Mouse (Mus musculus) hindbrain, postnatal 0 days (tissue): ENCODE data around the gene Rapgef2. TPM values are rescaled to one million over a fixed set of nuclear protein-coding genes. Genes with fewer than 3 reads are reported as not detected.
"Not testable (repeated sequence)": the region's sequence is repeated elsewhere in the genome, so short reads cannot be mapped to it uniquely, and the experiment has no call there.

Experiments used
- ATAC-seq: fragments of 200-750 bp; cut with Nextera tagmentation; 2 replicates; pipeline ENCODE4 v1.8.0; 2017; ENCODE audit warnings: mild to moderate bottlenecking, moderate TSS enrichment, moderate library complexity
- DNase-seq: peaks from one replicate; pipeline ENCODE4 v3.0.0-alpha.2; 2015; ENCODE audit warnings: low spot score
- H3K27ac ChIP-seq: fragments of 300-500 bp; sonication (generic); 2 replicates; pipeline ENCODE4 v1.5.1; 2014; ENCODE audit warnings: mild to moderate bottlenecking
- H3K27me3 ChIP-seq: fragments of 300-500 bp; sonication (generic); 2 replicates; pipeline ENCODE4 v1.6.1; 2014; ENCODE audit warnings: low read length, mixed read lengths; ENCODE audit not compliant: insufficient read depth
- H3K36me3 ChIP-seq: fragments of 300-500 bp; sonication (generic); 2 replicates; pipeline ENCODE4 v1.6.1; 2014; ENCODE audit warnings: low read length, mixed read lengths; ENCODE audit not compliant: insufficient read depth
- H3K4me1 ChIP-seq: fragments of 300-500 bp; sonication (generic); 2 replicates; pipeline ENCODE4 v1.6.1; 2014; ENCODE audit warnings: antibody characterized with exemption, low read length, mixed read lengths; ENCODE audit not compliant: insufficient read depth
- H3K4me2 ChIP-seq: fragments of 300-500 bp; sonication (generic); 2 replicates; pipeline ENCODE4 v1.6.1; 2014; ENCODE audit warnings: low read depth, mild to moderate bottlenecking, low read length, moderate library complexity, mixed read lengths
- H3K4me3 ChIP-seq: fragments of 300-500 bp; sonication (generic); 2 replicates; pipeline ENCODE4 v1.5.1; 2014; ENCODE audit warnings: low read length
- H3K9ac ChIP-seq: fragments of 300-500 bp; sonication (generic); replicated peaks from 2 replicates; pipeline ENCODE4 v1.6.1; 2014; ENCODE audit warnings: mild to moderate bottlenecking, low read length, moderate library complexity, mixed read lengths
- H3K9me3 ChIP-seq: fragments of 300-500 bp; sonication (generic); 2 replicates; pipeline ENCODE4 v1.6.1; 2016; ENCODE audit warnings: low read length, mixed read lengths
- CTCF ChIP-seq: IDR thresholded peaks from 2 replicates; pipeline ENCODE4 v1.5.1; 2016; ENCODE audit warnings: antibody characterized with exemption, control low read depth, low read depth
- WGBS: fragments of 180-500 bp; shearing (Covaris S2); extraction: QIAGEN DNeasy Blood & Tissue Kit; methylation state at CpG from one replicate; pipeline ENCODE4 v1.1.7; 2014; 5-methylcytosine and 5-hydroxymethylcytosine counted together
- polyA plus RNA-seq: library from polyadenylated mRNA; unstranded; fragments of >200 nt; fragmentation: Nextera tagmentation; extraction: Ambion mirVana; gene quantifications from 2 replicates; pipeline ENCODE4 v1.2.1, GENCODE M21; 2015
- total RNA-seq: library from RNA; depleted of rRNA; stranded (reverse); fragments of >200 nt; gene quantifications from 2 replicates; pipeline ENCODE4 v1.2.3, GENCODE M21; 2014

Rapgef2 gene
- total and polyA plus RNA-seq, 2 experiments from 2014 or later, result 8.8 to 49.8 TPM

DNA sequence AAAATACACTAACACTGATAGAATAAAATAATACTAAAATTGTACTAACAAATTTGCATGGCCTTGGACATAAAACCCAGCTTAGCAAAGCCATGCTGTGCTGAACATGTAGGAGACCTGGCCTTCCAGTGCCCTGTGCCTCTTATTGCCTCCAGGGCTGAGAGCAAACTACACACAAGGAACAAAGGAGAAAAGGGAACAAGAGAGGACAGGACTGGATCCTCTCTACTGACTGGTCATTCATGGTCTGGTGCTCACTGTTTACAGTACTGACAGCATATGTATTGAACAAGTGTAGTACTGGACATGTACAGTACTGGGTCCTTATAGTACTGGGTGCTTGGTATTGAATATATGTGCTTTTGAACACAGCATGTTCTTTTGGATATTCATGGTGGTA is 58.0 kb downstream of the Rapgef2 start:
- TF ChIP-seq CTCF, result no peak
- ATAC-seq, result no peak

DNA sequence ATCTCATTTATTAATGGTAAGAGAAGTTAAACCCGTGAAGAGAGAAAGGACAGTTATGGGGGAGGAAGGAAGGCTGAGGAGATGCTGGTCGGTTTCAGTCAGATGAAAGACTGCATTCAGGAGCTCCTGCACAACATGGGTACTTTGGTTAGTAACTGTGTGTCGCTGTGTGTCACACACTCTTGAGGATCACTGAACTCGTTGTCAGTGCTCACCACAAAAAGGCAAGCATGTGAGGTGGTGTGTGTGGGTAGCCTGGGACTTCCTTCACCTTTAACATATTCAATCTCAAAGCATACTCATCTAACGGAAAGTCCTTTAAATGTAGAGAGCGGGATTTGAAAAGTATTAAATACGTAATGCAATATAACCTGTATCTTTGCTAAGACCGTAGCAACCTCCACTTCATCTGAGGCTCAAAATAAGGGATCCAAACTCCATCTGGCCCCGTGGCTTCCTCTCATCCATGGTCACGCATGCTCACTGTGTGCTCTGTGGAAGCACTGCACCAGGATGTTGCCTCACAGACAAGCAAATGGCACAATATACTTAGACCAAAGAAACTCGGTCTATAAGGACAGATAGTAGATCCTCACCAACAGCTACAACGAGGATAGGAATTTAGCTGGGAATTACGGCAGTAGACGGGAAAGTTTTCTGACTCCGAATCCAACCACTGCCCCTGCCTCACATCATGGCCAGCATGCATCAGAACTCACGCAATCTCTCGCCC is 58.8 kb downstream of the Rapgef2 start:
- H3K4me1 ChIP-seq, result peaks cover 3% of the 10 kb centered on the region; the same call in 1 of the 2 replicates
- H3K4me3 ChIP-seq, result no peak overlapping the region
- H3K4me2 ChIP-seq, result no peak overlapping the region
- ATAC-seq, result no peak
- no peak for TF ChIP-seq CTCF
- H3K27ac ChIP-seq, result no peak overlapping the region
- H3K36me3 ChIP-seq, result no peaks in the 10 kb centered on the region
- no peak for DNase-seq
- 84% methylated on average over 17 of the region's 17 CpGs for WGBS
- no peaks in the 10 kb centered on the region for H3K27me3 ChIP-seq
- H3K9ac ChIP-seq, result no peak overlapping the region
- no peaks in the 10 kb centered on the region for H3K9me3 ChIP-seq

More for the DNA sequence above, 58.0 kb downstream of the Rapgef2 start:
- no peak overlapping the region for H3K4me2 ChIP-seq
- H3K4me3 ChIP-seq, result no peak overlapping the region
- H3K27ac ChIP-seq, result no peak overlapping the region
- no peaks in the 10 kb centered on the region for H3K36me3 ChIP-seq
- H3K9me3 ChIP-seq, result no peaks in the 10 kb centered on the region
- H3K9ac ChIP-seq, result no peak overlapping the region
- peaks cover 2% of the 10 kb centered on the region; the same call in 1 of the 2 replicates for H3K4me1 ChIP-seq
- H3K27me3 ChIP-seq, result no peaks in the 10 kb centered on the region
- DNase-seq, result no peak

DNA sequence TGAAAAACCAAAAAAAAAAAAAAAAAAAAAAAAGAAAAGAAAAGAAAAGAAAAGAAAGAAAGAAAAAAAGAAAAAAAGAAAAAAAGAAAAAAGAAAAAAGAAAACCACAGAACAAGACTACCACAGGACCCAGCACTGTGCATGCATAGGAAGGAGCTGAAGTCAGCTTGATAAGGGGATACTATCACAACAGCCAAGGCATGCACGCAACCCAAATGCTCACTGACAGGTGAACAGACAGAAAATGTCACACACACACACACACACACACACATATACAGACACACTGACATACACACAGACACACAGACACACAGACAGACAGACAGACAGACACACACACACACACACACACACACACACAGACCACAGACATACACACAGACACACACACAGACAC is 59.5 kb downstream of the Rapgef2 start:
- not testable (repeated sequence) for ATAC-seq, H3K27ac ChIP-seq, H3K4me2 ChIP-seq, H3K4me3 ChIP-seq, H3K9ac ChIP-seq, H3K27me3 ChIP-seq, H3K4me1 ChIP-seq, H3K9me3 ChIP-seq, H3K36me3 ChIP-seq, DNase-seq
- 95% methylated on average over 1 of the region's 1 CpGs for WGBS

DNA sequence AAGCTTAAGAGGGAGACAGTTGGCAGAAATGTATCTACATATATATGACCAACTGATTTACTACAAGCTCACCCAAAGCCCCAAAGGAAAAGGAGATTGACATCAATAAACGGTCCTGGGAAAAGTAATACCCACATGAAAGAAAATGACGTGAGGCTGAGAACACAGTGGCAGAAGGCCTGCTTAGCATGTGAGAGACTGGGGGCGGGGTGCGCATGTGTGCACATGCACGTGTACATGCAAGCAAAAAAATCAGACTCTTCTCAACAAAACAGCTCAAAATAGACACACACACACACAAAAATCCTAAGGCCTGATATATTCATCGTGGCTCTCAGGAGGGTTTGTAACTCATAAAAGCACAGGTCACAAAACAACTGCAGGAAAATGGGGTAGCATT is 60.4 kb downstream of the Rapgef2 start:
- Histone ChIP-seq H3K9ac (no peak overlapping the region), H3K27ac (no peak overlapping the region), H3K4me1 (peaks cover 3% of the 10 kb centered on the region; the same call in 1 of the 2 replicates), H3K27me3 (no peaks in the 10 kb centered on the region), H3K36me3 (no peaks in the 10 kb centered on the region), H3K4me3 (no peak overlapping the region), H3K9me3 (no peaks in the 10 kb centered on the region), H3K4me2 (no peak overlapping the region)
- 75% methylated on average over 6 of the region's 6 CpGs for WGBS
- DNase-seq (no peak), ATAC-seq (no peak)
- TF ChIP-seq CTCF, result no peak

DNA sequence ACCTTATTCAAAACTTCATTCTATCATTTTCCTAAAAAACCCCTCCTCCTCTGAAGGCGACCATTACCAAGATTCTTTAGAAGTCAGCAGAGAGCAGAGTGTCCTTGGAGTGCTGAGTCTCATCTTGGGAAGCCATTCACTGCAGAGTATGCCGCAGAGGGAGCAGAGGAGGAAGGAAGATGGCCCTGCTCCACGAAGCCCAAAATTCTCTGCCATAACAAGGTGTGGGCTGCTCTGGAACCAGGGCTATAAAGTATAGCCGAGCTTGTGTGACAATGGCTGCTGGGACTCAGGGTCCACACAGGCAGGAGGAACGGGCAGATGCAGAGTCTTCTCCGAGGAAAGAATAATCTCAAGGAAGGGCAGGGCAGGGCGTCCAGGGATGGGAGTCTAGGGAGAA is 62.0 kb downstream of the Rapgef2 start:
- no peak for TF ChIP-seq CTCF
- no peak for DNase-seq
- no peak for ATAC-seq
- H3K36me3 ChIP-seq, result no peaks in the 10 kb centered on the region
- H3K9ac ChIP-seq, result no peak overlapping the region
- no peak overlapping the region for H3K27ac ChIP-seq
- H3K4me1 ChIP-seq, result peaks cover 3% of the 10 kb centered on the region; the same call in 1 of the 2 replicates
- no peaks in the 10 kb centered on the region for H3K9me3 ChIP-seq
- H3K4me2 ChIP-seq, result no peak overlapping the region
- no peak overlapping the region for H3K4me3 ChIP-seq
- no peaks in the 10 kb centered on the region for H3K27me3 ChIP-seq
- 83% methylated on average over 7 of the region's 7 CpGs for WGBS

DNA sequence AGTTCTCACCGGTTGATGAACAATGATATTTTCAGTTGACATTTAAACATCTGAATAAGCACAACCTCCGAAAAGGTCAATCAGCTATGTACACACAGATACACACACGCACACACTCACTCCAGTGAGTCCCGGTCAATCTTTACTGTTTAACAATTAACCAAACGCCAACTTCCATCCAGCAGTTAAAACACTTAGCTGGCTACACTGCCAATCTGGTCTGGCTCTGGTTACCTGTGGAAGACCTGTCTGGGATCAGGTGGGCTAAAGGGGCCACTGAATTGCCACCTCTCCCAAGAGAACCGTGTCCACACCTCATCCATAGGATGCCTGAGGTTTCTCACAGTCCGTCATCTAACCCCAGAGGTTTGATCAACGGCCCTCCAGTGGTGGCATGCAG is 63.0 kb downstream of the Rapgef2 start:
- no peak for ATAC-seq
- 63% methylated on average over 8 of the region's 8 CpGs for WGBS
- Histone ChIP-seq H3K27me3 (no peaks in the 10 kb centered on the region), H3K4me3 (no peak overlapping the region), H3K4me2 (no peak overlapping the region), H3K4me1 (peaks cover 7% of the 10 kb centered on the region; the same call in 1 of the 2 replicates), H3K9ac (no peak overlapping the region), H3K36me3 (no peaks in the 10 kb centered on the region), H3K27ac (no peak overlapping the region), H3K9me3 (no peaks in the 10 kb centered on the region)
- TF ChIP-seq CTCF, result no peak
- no peak for DNase-seq

DNA sequence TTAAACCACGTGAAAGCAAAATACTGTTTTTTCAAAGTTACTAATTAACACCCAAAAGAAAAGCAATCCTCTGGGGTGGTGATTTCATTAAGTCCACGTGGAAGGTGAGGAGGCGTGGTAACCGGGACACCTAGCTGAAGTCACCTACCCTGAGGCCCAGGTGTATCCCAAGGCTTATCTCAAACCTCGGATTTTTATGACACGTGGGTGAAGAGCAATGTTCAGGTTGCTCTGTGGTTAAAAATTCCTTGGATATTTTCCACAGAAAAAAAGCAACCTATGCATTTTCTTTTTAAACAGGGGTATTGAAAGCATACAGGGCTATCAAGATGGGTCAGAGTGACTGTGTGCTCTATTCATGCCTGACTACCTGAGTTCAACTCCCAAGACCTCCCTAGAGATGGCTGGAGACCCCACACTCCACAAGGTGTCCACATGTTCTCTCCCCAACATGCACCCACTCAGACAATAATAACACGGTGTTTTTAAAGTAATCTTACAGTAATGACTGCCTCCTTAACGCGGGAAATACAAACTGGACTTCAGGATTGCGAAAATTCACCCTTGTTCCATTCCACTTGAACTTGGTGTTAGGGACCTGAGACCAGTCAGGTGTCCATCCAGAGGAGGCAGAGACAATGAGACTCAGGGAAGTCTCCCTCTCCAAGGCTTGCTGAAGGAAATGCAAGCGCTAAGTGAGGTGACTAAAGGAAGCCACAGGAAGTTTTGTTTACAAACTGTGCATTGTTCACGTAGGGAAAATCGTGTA is 63.9 kb downstream of the Rapgef2 start:
- DNase-seq (no peak), ATAC-seq (no peak; the same call in 1 of the 2 replicates)
- Histone ChIP-seq H3K27ac (no peak overlapping the region), H3K27me3 (no peaks in the 10 kb centered on the region), H3K9me3 (no peaks in the 10 kb centered on the region), H3K36me3 (no peaks in the 10 kb centered on the region), H3K9ac (no peak overlapping the region), H3K4me1 (peaks cover 7% of the 10 kb centered on the region; the same call in 1 of the 2 replicates), H3K4me2 (no peak overlapping the region), H3K4me3 (no peak overlapping the region)
- 61% methylated on average over 13 of the region's 13 CpGs for WGBS
- TF ChIP-seq CTCF, result no peak
